Mouse (Mus musculus) CH12F3 (cell line): ENCODE measurements around the gene Pitpnm3.

ENCODE experiments used
- in situ Hi-C: fragments of 300-500 bp; cut with MboI; formaldehyde crosslinking; loops from 2 replicates; pipeline ENCODE4 v1.14.3; 2020; ENCODE audit warnings: low sequenced_read_pairs

Pitpnm3 gene

GRCm38 (mm10) chr11:72025843-72026242 is 109.7 kb downstream of the Pitpnm3 start:
- in situ Hi-C loops: loop anchor here (25.0 kb wide), 1 partner anchor 689 kb away; no protein-coding TSS in a partner anchor

GRCm38 (mm10) chr11:72024193-72024781 is 111.3 kb downstream of the Pitpnm3 start:
- in situ Hi-C loops: no loop called here

- in situ Hi-C loops: no loop called here
Measured at GRCm38 (mm10) chr11:72023581-72023980, 112.0 kb downstream of the Pitpnm3 start.

DNA sequence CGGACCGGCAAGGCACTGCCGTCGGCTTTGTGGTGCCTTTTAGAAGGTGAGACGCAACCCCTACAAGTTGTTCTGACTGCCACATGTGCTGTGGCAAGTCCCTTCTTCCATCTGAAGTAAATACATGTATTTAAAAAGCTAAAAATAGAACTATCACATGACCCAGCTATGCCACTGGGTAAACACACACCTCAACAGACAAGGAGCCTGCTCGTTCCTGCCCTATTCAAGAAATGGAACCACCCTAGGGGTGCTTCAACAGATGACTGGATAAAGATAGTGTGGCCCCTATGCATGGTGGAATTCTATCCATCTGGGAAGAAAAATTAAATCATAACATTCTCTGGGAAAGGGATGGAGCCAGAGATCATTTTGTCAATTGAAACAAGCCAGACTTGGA is 112.8 kb downstream of the Pitpnm3 start:
- in situ Hi-C loops: no loop called here

DNA sequence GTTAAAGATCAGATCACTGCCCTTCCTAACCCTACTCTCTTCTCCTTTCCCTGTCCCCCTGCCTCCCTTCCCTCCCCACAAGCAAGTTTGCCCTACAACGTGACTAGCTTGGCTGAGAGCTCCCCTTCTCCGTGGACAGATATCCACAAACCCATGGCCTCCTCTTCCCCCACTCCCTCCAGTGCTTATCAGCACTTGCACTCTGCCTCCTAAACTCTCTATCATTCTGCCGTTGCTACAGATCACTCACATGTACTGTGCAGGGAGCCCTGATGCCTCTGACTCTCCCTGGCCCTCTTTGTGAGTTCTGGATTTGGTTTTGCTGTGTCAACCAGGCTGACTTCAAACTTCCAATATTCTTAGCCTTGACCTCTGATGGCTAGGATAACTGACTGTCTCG is 114.6 kb downstream of the Pitpnm3 start:
- in situ Hi-C loops: no loop called here

DNA sequence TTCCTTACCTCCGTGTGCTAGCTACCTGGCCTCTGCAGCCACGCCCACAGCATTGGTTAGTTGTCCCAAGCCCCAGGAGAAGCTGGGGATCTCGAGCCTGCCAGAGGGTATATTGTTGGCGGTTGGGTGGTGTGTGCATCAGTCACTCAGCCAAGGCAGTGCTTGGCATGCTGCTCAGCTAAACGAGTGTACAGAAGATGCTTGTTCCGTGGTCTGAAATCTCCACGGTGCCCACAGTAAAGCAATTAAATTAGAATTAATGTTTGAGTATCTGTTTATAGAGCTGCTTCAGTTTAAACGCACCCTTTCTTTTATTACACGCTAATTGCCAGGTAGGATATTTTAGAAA is 118.4 kb downstream of the Pitpnm3 start:
- in situ Hi-C loops: no loop called here

- in situ Hi-C loops: no loop called here
Measured at GRCm38 (mm10) chr11:72016518-72017252, 118.9 kb downstream of the Pitpnm3 start.

- in situ Hi-C loops: no loop called here
Measured at GRCm38 (mm10) chr11:72014674-72015073, 120.9 kb downstream of the Pitpnm3 start.

DNA sequence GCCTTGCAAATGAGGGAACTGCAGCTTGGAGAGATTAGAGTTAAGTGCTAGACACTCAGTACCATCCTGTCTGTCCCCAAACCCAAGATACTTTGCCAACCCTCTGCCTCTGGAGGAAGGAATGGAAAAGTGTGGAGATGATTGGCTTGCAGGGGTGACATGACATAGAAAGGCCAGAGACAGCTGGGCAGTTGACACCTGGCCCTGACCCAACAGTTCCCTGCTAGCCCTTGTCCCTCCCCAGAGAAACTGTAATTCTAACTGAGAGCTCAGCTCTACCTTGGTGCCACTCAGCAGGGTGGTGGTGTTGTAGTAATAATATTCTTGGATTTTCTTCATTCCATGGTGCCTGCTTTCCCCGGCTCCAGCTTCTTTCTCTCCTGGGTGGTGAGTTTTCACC is 123.6 kb downstream of the Pitpnm3 start:
- in situ Hi-C loops: no loop called here

DNA sequence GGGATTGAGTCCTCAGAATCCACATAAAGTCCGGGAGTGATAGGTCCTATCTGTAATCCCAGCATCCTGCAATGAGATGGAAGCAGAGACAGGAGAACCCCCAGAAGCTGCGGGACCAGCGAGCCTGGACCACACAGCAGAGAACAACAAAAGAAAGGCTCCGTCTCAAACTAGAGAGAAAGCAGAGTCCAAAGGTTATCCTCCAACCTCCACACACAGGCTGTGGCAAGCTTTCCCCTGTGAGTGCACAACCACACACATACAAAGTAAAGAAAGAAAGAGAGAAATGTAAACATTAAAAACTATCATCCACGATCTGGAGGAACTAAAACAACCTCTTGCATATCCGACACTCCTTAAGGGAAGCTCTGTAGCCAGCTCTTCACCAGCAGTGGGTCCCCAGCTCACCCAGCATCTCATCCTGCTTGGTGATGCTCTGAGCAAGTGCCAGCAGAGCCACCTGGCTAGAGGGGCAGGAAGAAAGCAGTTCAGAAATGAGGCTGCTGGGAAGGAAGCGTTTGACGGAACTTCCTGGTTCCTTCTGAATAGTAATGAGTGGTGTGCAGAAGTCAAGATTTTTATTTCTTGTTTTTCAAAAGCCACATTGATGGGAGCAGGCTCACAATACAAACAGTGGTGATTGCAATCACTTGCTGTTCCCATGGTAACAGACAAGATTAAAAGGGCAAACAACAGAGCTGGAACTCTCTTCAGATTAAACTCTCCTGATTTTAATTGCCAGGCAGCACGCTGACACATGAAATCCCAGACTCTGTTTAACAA is 124.4 kb downstream of the Pitpnm3 start:
- in situ Hi-C loops: no loop called here

DNA sequence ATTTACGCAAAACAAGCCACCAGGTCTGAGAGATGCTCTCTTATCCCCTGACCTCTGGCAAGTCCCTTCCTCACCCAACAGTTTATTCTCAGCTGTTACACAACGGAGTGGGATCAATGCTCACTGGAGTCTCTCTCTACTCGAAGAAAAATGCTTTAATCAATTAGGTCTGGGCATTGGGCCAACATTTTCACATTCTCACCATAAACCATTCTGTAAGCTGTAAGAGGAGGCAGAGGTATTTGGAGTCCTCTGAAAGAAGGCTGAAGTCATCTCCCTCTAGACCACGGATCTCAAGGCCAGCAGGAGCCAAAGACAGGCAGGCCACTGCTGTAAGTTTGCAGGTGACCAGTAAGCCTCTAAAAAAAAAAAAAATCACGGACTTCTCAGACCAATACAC is 125.2 kb downstream of the Pitpnm3 start:
- in situ Hi-C loops: no loop called here

- in situ Hi-C loops: no loop called here
Measured at GRCm38 (mm10) chr11:72005547-72005946, 130.0 kb downstream of the Pitpnm3 start.

GRCm38 (mm10) chr11:72003171-72003570 is 132.4 kb downstream of the Pitpnm3 start:
- in situ Hi-C loops: no loop called here

GRCm38 (mm10) chr11:72002138-72002853 is 133.3 kb downstream of the Pitpnm3 start:
- in situ Hi-C loops: no loop called here

DNA sequence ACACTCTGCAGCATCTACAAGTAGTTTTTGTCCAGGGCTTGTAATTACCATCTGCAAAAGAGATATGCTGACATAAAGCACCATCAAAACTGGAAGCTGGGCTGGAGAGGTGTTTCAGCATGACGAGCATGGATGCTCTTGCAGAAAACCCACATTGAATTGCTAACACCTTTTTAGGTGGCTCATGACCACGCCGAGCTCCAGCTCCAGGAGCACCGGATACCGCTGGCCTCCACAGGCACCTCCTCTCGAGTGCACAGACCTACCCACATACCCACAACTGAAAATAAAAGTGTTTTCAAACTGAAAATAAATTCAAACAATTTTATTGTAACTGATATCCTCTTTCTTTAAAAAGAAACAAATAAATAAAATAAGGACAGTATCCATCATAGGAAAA is 135.4 kb downstream of the Pitpnm3 start:
- in situ Hi-C loops: no loop called here
